Mouse (Mus musculus) embryonic facial prominence, embryonic 15.5 days (tissue): ENCODE results near the gene Tmigd3. TPM values are rescaled to one million over a fixed set of nuclear protein-coding genes. Genes with fewer than 3 reads are reported as not detected.

Experiments used
- ATAC-seq: fragments of 200-750 bp; cut with Nextera tagmentation; 2 replicates; pipeline ENCODE4 v1.8.0; 2017; ENCODE audit warnings: low read depth, moderate TSS enrichment; ENCODE audit not compliant: insufficient number of reproducible peaks, low FRiP score, low TSS enrichment
- H3K27ac ChIP-seq: fragments of 300-500 bp; sonication (generic); replicated peaks from 2 replicates; pipeline ENCODE4 v1.5.1; 2015; ENCODE audit warnings: mild to moderate bottlenecking, inconsistent platforms
- H3K27me3 ChIP-seq: fragments of 300-500 bp; sonication (generic); 2 replicates; pipeline ENCODE4 v1.6.1; 2015; ENCODE audit warnings: inconsistent platforms
- H3K36me3 ChIP-seq: fragments of 300-500 bp; sonication (generic); 2 replicates; pipeline ENCODE4 v1.6.1; 2015; ENCODE audit warnings: mild to moderate bottlenecking, inconsistent platforms
- H3K4me1 ChIP-seq: fragments of 300-500 bp; sonication (generic); 2 replicates; pipeline ENCODE4 v1.6.1; 2015; ENCODE audit warnings: inconsistent platforms
- H3K4me2 ChIP-seq: fragments of 300-500 bp; sonication (generic); replicated peaks from 2 replicates; pipeline ENCODE4 v1.6.1; 2015; ENCODE audit warnings: mild to moderate bottlenecking, inconsistent platforms
- H3K4me3 ChIP-seq: fragments of 300-500 bp; sonication (generic); replicated peaks from 2 replicates; pipeline ENCODE4 v1.5.1; 2015; ENCODE audit warnings: mild to moderate bottlenecking, inconsistent platforms
- H3K9ac ChIP-seq: fragments of 300-500 bp; sonication (generic); 2 replicates; pipeline ENCODE4 v1.6.1; 2015; ENCODE audit warnings: inconsistent platforms
- H3K9me3 ChIP-seq: fragments of 300-500 bp; sonication (generic); replicated peaks from 2 replicates; pipeline ENCODE4 v1.6.1; 2016; ENCODE audit warnings: inconsistent platforms
- WGBS: fragments of 180-500 bp; shearing (Covaris S2); methylation state at CpG from one replicate; pipeline ENCODE4 v1.1.7; 2015; 5-methylcytosine and 5-hydroxymethylcytosine counted together
- polyA plus RNA-seq: library from polyadenylated mRNA; unstranded; fragments of >200 nt; fragmentation: Nextera tagmentation; extraction: Ambion mirVana; gene quantifications from 2 replicates; pipeline ENCODE4 v1.2.1, GENCODE M21; 2015

Gene Tmigd3
- polyA plus RNA-seq, 1 experiment from 2014 or later, result 0.27 TPM

GRCm38 (mm10) chr3:105876022-105876421 lies 5.3 kb downstream of the Tmigd3 start:
- Histone ChIP-seq H3K4me2 (no peak overlapping the region), H3K27ac (no peak overlapping the region), H3K4me1 (no peaks in the 10 kb centered on the region), H3K36me3 (no peaks in the 10 kb centered on the region), H3K4me3 (no peak overlapping the region), H3K9me3 (no peaks in the 10 kb centered on the region), H3K9ac (no peak overlapping the region), H3K27me3 (no peaks in the 10 kb centered on the region)
- no peak for ATAC-seq
- 74% methylated on average over 5 of the region's 5 CpGs for WGBS

GRCm38 (mm10) chr3:105877252-105877803 lies 6.6 kb downstream of the Tmigd3 start:
- 87% methylated on average over 6 of the region's 6 CpGs for WGBS

GRCm38 (mm10) chr3:105877919-105878318 lies 7.2 kb downstream of the Tmigd3 start:
- H3K27me3 ChIP-seq, result no peaks in the 10 kb centered on the region
- no peak for ATAC-seq
- no peaks in the 10 kb centered on the region for H3K9me3 ChIP-seq
- no peaks in the 10 kb centered on the region for H3K36me3 ChIP-seq
- H3K4me2 ChIP-seq, result no peak overlapping the region
- 84% methylated on average over 2 of the region's 2 CpGs for WGBS
- no peak overlapping the region for H3K9ac ChIP-seq
- no peaks in the 10 kb centered on the region for H3K4me1 ChIP-seq
- no peak overlapping the region for H3K4me3 ChIP-seq
- no peak overlapping the region for H3K27ac ChIP-seq

More at GRCm38 (mm10) chr3:105877252-105877803, 6.6 kb downstream of the Tmigd3 start:
- ATAC-seq, result no peak
- no peaks in the 10 kb centered on the region for H3K4me1 ChIP-seq
- H3K27me3 ChIP-seq, result no peaks in the 10 kb centered on the region
- H3K4me3 ChIP-seq, result no peak overlapping the region
- H3K4me2 ChIP-seq, result no peak overlapping the region
- H3K27ac ChIP-seq, result no peak overlapping the region
- no peak overlapping the region for H3K9ac ChIP-seq
- H3K9me3 ChIP-seq, result no peaks in the 10 kb centered on the region
- no peaks in the 10 kb centered on the region for H3K36me3 ChIP-seq

- Histone ChIP-seq H3K27me3 (no peaks in the 10 kb centered on the region), H3K36me3 (no peaks in the 10 kb centered on the region), H3K4me3 (no peak overlapping the region), H3K9ac (no peak overlapping the region), H3K4me1 (no peaks in the 10 kb centered on the region), H3K4me2 (no peak overlapping the region), H3K9me3 (no peaks in the 10 kb centered on the region), H3K27ac (no peak overlapping the region)
- ATAC-seq, result no peak
- 84% methylated on average over 8 of the region's 8 CpGs for WGBS
Measured at GRCm38 (mm10) chr3:105878751-105879150, 8.0 kb downstream of the Tmigd3 start.

GRCm38 (mm10) chr3:105880419-105880818 lies 9.7 kb downstream of the Tmigd3 start:
- Histone ChIP-seq H3K9me3 (no peaks in the 10 kb centered on the region), H3K4me1 (no peaks in the 10 kb centered on the region), H3K4me3 (no peak overlapping the region), H3K36me3 (no peaks in the 10 kb centered on the region), H3K27me3 (no peaks in the 10 kb centered on the region), H3K27ac (no peak overlapping the region), H3K9ac (no peak overlapping the region), H3K4me2 (no peak overlapping the region)
- WGBS, result 47% methylated on average over 3 of the region's 3 CpGs
- no peak for ATAC-seq

GRCm38 (mm10) chr3:105882105-105882504 lies 11.4 kb downstream of the Tmigd3 start:
- Histone ChIP-seq H3K9ac (no peak overlapping the region), H3K27ac (no peak overlapping the region), H3K4me3 (no peak overlapping the region), H3K36me3 (no peaks in the 10 kb centered on the region), H3K4me1 (no peaks in the 10 kb centered on the region), H3K27me3 (no peaks in the 10 kb centered on the region), H3K9me3 (no peaks in the 10 kb centered on the region), H3K4me2 (no peak overlapping the region)
- 87% methylated on average over 7 of the region's 7 CpGs for WGBS
- no peak for ATAC-seq

- no peak overlapping the region for H3K9ac ChIP-seq
- H3K4me3 ChIP-seq, result no peak overlapping the region
- WGBS, result 95% methylated on average over 2 of the region's 2 CpGs
- H3K27ac ChIP-seq, result no peak overlapping the region
- no peaks in the 10 kb centered on the region for H3K9me3 ChIP-seq
- H3K36me3 ChIP-seq, result no peaks in the 10 kb centered on the region
- ATAC-seq, result no peak
- H3K4me1 ChIP-seq, result no peaks in the 10 kb centered on the region
- H3K27me3 ChIP-seq, result no peaks in the 10 kb centered on the region
- no peak overlapping the region for H3K4me2 ChIP-seq
Measured at GRCm38 (mm10) chr3:105883111-105883510, 12.4 kb downstream of the Tmigd3 start.

- ATAC-seq, result no peak
- Histone ChIP-seq H3K36me3 (no peaks in the 10 kb centered on the region), H3K9ac (no peak overlapping the region), H3K4me2 (no peak overlapping the region), H3K4me3 (no peak overlapping the region), H3K27me3 (no peaks in the 10 kb centered on the region), H3K27ac (no peak overlapping the region), H3K9me3 (no peaks in the 10 kb centered on the region), H3K4me1 (peaks cover 3% of the 10 kb centered on the region)
- WGBS, result 67% methylated on average over 3 of the region's 3 CpGs
Measured at GRCm38 (mm10) chr3:105888961-105889360, 18.3 kb downstream of the Tmigd3 start.

- no peak overlapping the region for H3K9ac ChIP-seq
- no peak overlapping the region for H3K4me3 ChIP-seq
- H3K36me3 ChIP-seq, result no peaks in the 10 kb centered on the region
- no peaks in the 10 kb centered on the region for H3K9me3 ChIP-seq
- no peak overlapping the region for H3K27ac ChIP-seq
- no peak overlapping the region for H3K4me2 ChIP-seq
- H3K4me1 ChIP-seq, result peaks cover 16% of the 10 kb centered on the region
- no peaks in the 10 kb centered on the region for H3K27me3 ChIP-seq
- WGBS, result 74% methylated on average over 4 of the region's 4 CpGs
- no peak for ATAC-seq
Measured at GRCm38 (mm10) chr3:105890220-105890619, 19.5 kb downstream of the Tmigd3 start.

GRCm38 (mm10) chr3:105891141-105891540 lies 20.4 kb downstream of the Tmigd3 start:
- Histone ChIP-seq H3K36me3 (no peaks in the 10 kb centered on the region), H3K9me3 (no peaks in the 10 kb centered on the region), H3K27me3 (no peaks in the 10 kb centered on the region), H3K4me1 (peaks cover 17% of the 10 kb centered on the region), H3K4me2 (no peak overlapping the region), H3K9ac (no peak overlapping the region), H3K27ac (no peak overlapping the region), H3K4me3 (no peak overlapping the region)
- ATAC-seq, result no peak
- WGBS, result 84% methylated on average over 3 of the region's 3 CpGs

GRCm38 (mm10) chr3:105891760-105892571 lies 21.3 kb downstream of the Tmigd3 start:
- no peak for ATAC-seq
- H3K4me3 ChIP-seq, result no peak overlapping the region
- no peak overlapping the region for H3K9ac ChIP-seq
- no peaks in the 10 kb centered on the region for H3K9me3 ChIP-seq
- H3K36me3 ChIP-seq, result no peaks in the 10 kb centered on the region
- no peak overlapping the region for H3K27ac ChIP-seq
- peaks cover 17% of the 10 kb centered on the region for H3K4me1 ChIP-seq
- no peak overlapping the region for H3K4me2 ChIP-seq
- H3K27me3 ChIP-seq, result no peaks in the 10 kb centered on the region
- 82% methylated on average over 10 of the region's 10 CpGs for WGBS
